Mouse (Mus musculus): ENCODE measurements around the gene Hbb-y. TPM values are rescaled to one million over a fixed set of nuclear protein-coding genes. Genes with fewer than 3 reads are reported as not detected.

Hbb-y gene
- not detected in 4 replicates for total RNA-seq (2023)

GRCm38 (mm10) chr7:103853090-103853489 lies at the start of gene Hbb-y:
Gene Hbb-y, minus strand, starts transcription at chr7:103853216.

GRCm38 (mm10) chr7:103894385-103894784 lies 41.4 kb upstream of the Hbb-y start, which contains the start of gene Olfr64:
Gene Olfr64, minus strand, starts transcription at chr7:103894485.

GRCm38 (mm10) chr7:103886152-103886551 lies 33.1 kb upstream of the Hbb-y start, which contains the start of gene Olfr66:
Gene Olfr66, minus strand, starts transcription at chr7:103886252.

GRCm38 (mm10) chr7:103843034-103843433 lies 10.0 kb downstream of the Hbb-y start, which contains the start of gene Hbb-bh1:
Gene Hbb-bh1, minus strand, starts transcription at chr7:103843164.

GRCm38 (mm10) chr7:103840268-103840667 lies 12.7 kb downstream of the Hbb-y start, which contains the start of gene Hbb-bh2:
Gene Hbb-bh2, minus strand, starts transcription at chr7:103840520.

GRCm38 (mm10) chr7:103827808-103828207 lies 25.2 kb downstream of the Hbb-y start, which contains the start of gene Hbb-bs:
Gene Hbb-bs, minus strand, starts transcription at chr7:103828096.

GRCm38 (mm10) chr7:103813766-103814165 lies 39.2 kb downstream of the Hbb-y start, which contains the start of gene Hbb-bt:
Gene Hbb-bt, minus strand, starts transcription at chr7:103813996.

Other genes starting within 250 kb of the Hbb-y start
- not detected in 4 replicates for gene Olfr620, start 240.7 kb downstream of the Hbb-y start, total RNA-seq (2023)
- not detected in 4 replicates for gene Olfr622, start 210.5 kb downstream of the Hbb-y start, total RNA-seq (2023)
- gene Olfr623, start 189.5 kb downstream of the Hbb-y start, total RNA-seq (2023) = not detected in 4 replicates
- gene Olfr624, start 182.0 kb downstream of the Hbb-y start, total RNA-seq (2023) = not detected in 4 replicates
- not detected in 4 replicates for gene Olfr625-ps1, start 170.5 kb downstream of the Hbb-y start, total RNA-seq (2023)
- gene Olfr243, start 138.5 kb downstream of the Hbb-y start, total RNA-seq (2023) = not detected in 4 replicates
- not detected in 4 replicates for gene Olfr628, start 122.8 kb downstream of the Hbb-y start, total RNA-seq (2023)
- not detected in 4 replicates for gene Olfr629, start 108.3 kb downstream of the Hbb-y start, total RNA-seq (2023)
- not detected in 4 replicates for gene Olfr630, start 95.9 kb downstream of the Hbb-y start, total RNA-seq (2023)
- gene Olfr69, start 81.6 kb downstream of the Hbb-y start, total RNA-seq (2023) = not detected in 4 replicates
- gene Olfr68, start 73.5 kb downstream of the Hbb-y start, total RNA-seq (2023) = not detected in 4 replicates
- not detected in 4 replicates for gene Olfr67, start 61.4 kb downstream of the Hbb-y start, total RNA-seq (2023)
- gene Hbb-bt, start 39.2 kb downstream of the Hbb-y start, total RNA-seq (2023) = 4.4 to 21.0 TPM (median 14.7 TPM) in 4 replicates
- 43.8 to 120 TPM (median 71.7 TPM) in 4 replicates for gene Hbb-bs, start 25.1 kb downstream of the Hbb-y start, total RNA-seq (2023)
- gene Hbb-bh2, start 12.7 kb downstream of the Hbb-y start, total RNA-seq (2023) = not detected in 4 replicates
- not detected in 4 replicates for gene Hbb-bh1, start 10.1 kb downstream of the Hbb-y start, total RNA-seq (2023)
- not detected in 4 replicates for gene Olfr66, start 33.0 kb upstream of the Hbb-y start, total RNA-seq (2023)
- not detected in 4 replicates for gene Olfr64, start 41.3 kb upstream of the Hbb-y start, total RNA-seq (2023)
- gene Olfr65, start 50.3 kb upstream of the Hbb-y start, total RNA-seq (2023) = not detected in 4 replicates
- gene Olfr631, start 75.6 kb upstream of the Hbb-y start, total RNA-seq (2023) = not detected in 4 replicates
- not detected in 4 replicates for gene Olfr632, start 81.1 kb upstream of the Hbb-y start, total RNA-seq (2023)
- gene Olfr633, start 91.2 kb upstream of the Hbb-y start, total RNA-seq (2023) = not detected in 4 replicates
- not detected in 4 replicates for gene Olfr635, start 117.9 kb upstream of the Hbb-y start, total RNA-seq (2023)
- not detected in 4 replicates for gene Olfr638, start 145.5 kb upstream of the Hbb-y start, total RNA-seq (2023)
- 0.28 TPM in 1 of 4 replicates, not detected in the others for gene Olfr639, start 164.1 kb upstream of the Hbb-y start, total RNA-seq (2023)
- not detected in 4 replicates for gene Olfr640, start 172.4 kb upstream of the Hbb-y start, total RNA-seq (2023)
- gene Olfr641, start 182.2 kb upstream of the Hbb-y start, total RNA-seq (2023) = not detected in 4 replicates
- not detected in 4 replicates for gene Olfr642, start 199.4 kb upstream of the Hbb-y start, total RNA-seq (2023)
- not detected in 4 replicates for gene 4930516K23Rik, start 208.2 kb upstream of the Hbb-y start, total RNA-seq (2023)
- gene Olfr644, start 218.7 kb upstream of the Hbb-y start, total RNA-seq (2023) = not detected in 4 replicates
- gene Olfr645, start 232.2 kb upstream of the Hbb-y start, total RNA-seq (2023) = not detected in 4 replicates